Mouse (Mus musculus) heart, adult 2 months (tissue): ENCODE measurements around the gene Tma7.

Experiments used
- CTCF ChIP-seq: fragments of 200-600 bp; IDR thresholded peaks from 2 replicates; pipeline ENCODE4 v1.8.1; 2022; ENCODE audit warnings: antibody characterized with exemption, mild to moderate bottlenecking, moderate library complexity
- EP300 ChIP-seq: fragments of 200-500 bp; IDR thresholded peaks from 2 replicates; pipeline ENCODE4 v1.6.1; 2011; ENCODE audit warnings: low read depth, low read length, control low read depth; ENCODE audit not compliant: insufficient read depth
- POLR2A ChIP-seq: fragments of 200-500 bp; IDR thresholded peaks from 2 replicates; pipeline ENCODE4 v1.6.1; 2011; ENCODE audit warnings: mild to moderate bottlenecking, low read depth, low read length, control low read depth; ENCODE audit not compliant: insufficient read depth

GRCm38 (mm10) chr9:109127076-109127475 is 44.7 kb upstream of the Tma7 start:
- TF ChIP-seq CTCF (no peak), POLR2A (no peak), EP300 (no peak)
